Mouse (Mus musculus) embryonic facial prominence, embryonic 14.5 days (tissue): ENCODE data around the gene Rps6kb2. TPM values are rescaled to one million over a fixed set of nuclear protein-coding genes. Genes with fewer than 3 reads are reported as not detected.
A peak's percentile ranks its signal among the peaks of the same experiment; 100 is the strongest.

Source experiments
- ATAC-seq: fragments of 200-750 bp; cut with Nextera tagmentation; 2 replicates; pipeline ENCODE4 v1.8.0; 2017; ENCODE audit warnings: low read depth, moderate number of reproducible peaks, moderate TSS enrichment
- DNase-seq: peaks from one replicate; pipeline ENCODE4 v3.0.0-alpha.2; 2015; ENCODE audit warnings: low spot score
- H3K27ac ChIP-seq: fragments of 300-500 bp; sonication (generic); replicated peaks from 2 replicates; pipeline ENCODE4 v1.5.1; 2014; ENCODE audit warnings: low read depth, mild to moderate bottlenecking, low read length, moderate library complexity
- H3K27me3 ChIP-seq: fragments of 300-500 bp; sonication (generic); replicated peaks from 2 replicates; pipeline ENCODE4 v1.6.1; 2014; ENCODE audit warnings: low read length; ENCODE audit not compliant: control insufficient read depth, insufficient read depth
- H3K36me3 ChIP-seq: fragments of 300-500 bp; sonication (generic); 2 replicates; pipeline ENCODE4 v1.6.1; 2014; ENCODE audit warnings: low read length, mixed read lengths; ENCODE audit not compliant: control insufficient read depth, insufficient read depth
- H3K4me1 ChIP-seq: fragments of 300-500 bp; sonication (generic); 2 replicates; pipeline ENCODE4 v1.6.1; 2014; ENCODE audit warnings: antibody characterized with exemption, low read length; ENCODE audit not compliant: control insufficient read depth, insufficient read depth
- H3K4me2 ChIP-seq: fragments of 300-500 bp; sonication (generic); 2 replicates; pipeline ENCODE4 v1.6.1; 2014; ENCODE audit warnings: low read depth, mild to moderate bottlenecking, low read length, moderate library complexity, mixed read lengths
- H3K4me3 ChIP-seq: fragments of 300-500 bp; sonication (generic); 2 replicates; pipeline ENCODE4 v1.5.1; 2014; ENCODE audit warnings: low read depth, mild to moderate bottlenecking, low read length
- H3K9ac ChIP-seq: fragments of 300-500 bp; sonication (generic); 2 replicates; pipeline ENCODE4 v1.6.1; 2014; ENCODE audit warnings: low read depth, mild to moderate bottlenecking, low read length, moderate library complexity, mixed read lengths
- H3K9me3 ChIP-seq: fragments of 300-500 bp; sonication (generic); 2 replicates; pipeline ENCODE4 v1.6.1; 2016; ENCODE audit warnings: low read length; ENCODE audit not compliant: control insufficient read depth
- WGBS: fragments of 180-500 bp; shearing (Covaris S2); extraction: QIAGEN DNeasy Blood & Tissue Kit; methylation state at CpG from one replicate; pipeline ENCODE4 v1.1.7; 2014; 5-methylcytosine and 5-hydroxymethylcytosine counted together
- polyA plus RNA-seq: library from polyadenylated mRNA; unstranded; fragments of >200 nt; fragmentation: Nextera tagmentation; extraction: Ambion mirVana; gene quantifications from 2 replicates; pipeline ENCODE4 v1.2.1, GENCODE M21; 2014

Gene Rps6kb2
- polyA plus RNA-seq, 1 experiment from 2014 or later: 34.1 TPM

- Histone ChIP-seq H3K36me3 (peaks cover 38% of the 10 kb centered on the region), H3K27ac (peak within 1 kb of the TSS; percentile 58; the same call in 1 of the 2 replicates), H3K4me3 (peak within 1 kb of the TSS; percentile 61), H3K9me3 (no peaks in the 10 kb centered on the region), H3K4me1 (peaks cover 14% of the 10 kb centered on the region), H3K9ac (peak within 1 kb of the TSS; percentile 74), H3K27me3 (no peaks in the 10 kb centered on the region), H3K4me2 (peak within 1 kb of the TSS; percentile 92)
- DNase-seq: peak; percentile 99
- 0% methylated on average over 33 of the region's 34 CpGs for WGBS
- peak; percentile 77 for ATAC-seq
Measured at GRCm38 (mm10) chr19:4201291-4201909, 38.2 kb upstream of the Rps6kb2 start, which contains the start of gene Rad9a. Gene Rad9a, minus strand, starts transcription at chr19:4201662.

- WGBS: 58% methylated on average over 3 of the region's 3 CpGs
- DNase-seq: no peak
- ATAC-seq: no peak
- H3K27me3 ChIP-seq: no peaks in the 10 kb centered on the region
- H3K27ac ChIP-seq: no peak overlapping the region
- no peak overlapping the region for H3K9ac ChIP-seq
- peaks cover 23% of the 10 kb centered on the region for H3K4me1 ChIP-seq
- H3K4me3 ChIP-seq: no peak overlapping the region
- no peak overlapping the region for H3K4me2 ChIP-seq
- no peaks in the 10 kb centered on the region for H3K9me3 ChIP-seq
- peaks cover 69% of the 10 kb centered on the region for H3K36me3 ChIP-seq
Measured at GRCm38 (mm10) chr19:4197180-4197579, 34.0 kb upstream of the Rps6kb2 start.

DNA sequence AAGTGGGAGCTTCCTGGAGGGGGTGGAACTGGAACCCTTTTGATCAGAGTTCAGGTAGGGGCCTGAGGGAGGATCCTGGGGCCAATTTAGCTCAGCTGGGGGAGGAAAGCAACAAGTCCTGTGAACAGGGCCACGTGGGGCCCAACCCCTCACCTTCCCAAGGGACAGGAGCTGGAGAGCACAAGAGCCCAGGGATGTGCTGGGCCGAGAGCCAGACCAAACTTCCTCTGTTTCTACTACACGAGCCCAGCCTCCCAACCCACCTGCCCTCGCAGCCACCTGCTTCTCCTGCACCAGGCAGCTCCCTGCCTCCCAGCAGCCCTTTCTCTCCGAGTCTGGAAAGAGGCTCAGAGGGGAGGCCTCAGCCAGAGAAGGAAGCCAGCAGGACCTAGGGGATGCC lies 33.4 kb upstream of the Rps6kb2 start:
- Histone ChIP-seq H3K27ac (no peak overlapping the region), H3K4me3 (no peak overlapping the region), H3K9me3 (no peaks in the 10 kb centered on the region), H3K9ac (no peak overlapping the region), H3K4me2 (no peak overlapping the region), H3K27me3 (no peaks in the 10 kb centered on the region), H3K36me3 (peaks cover 69% of the 10 kb centered on the region), H3K4me1 (peaks cover 19% of the 10 kb centered on the region)
- peak; percentile 74 for DNase-seq
- no peak for ATAC-seq
- 13% methylated on average over 5 of the region's 5 CpGs for WGBS

- no peak overlapping the region for H3K4me2 ChIP-seq
- H3K27ac ChIP-seq: no peak overlapping the region
- no peaks in the 10 kb centered on the region for H3K27me3 ChIP-seq
- peaks cover 69% of the 10 kb centered on the region for H3K36me3 ChIP-seq
- ATAC-seq (no peak), DNase-seq (no peak)
- H3K9me3 ChIP-seq: no peaks in the 10 kb centered on the region
- H3K4me1 ChIP-seq: peaks cover 23% of the 10 kb centered on the region
- 51% methylated on average over 2 of the region's 2 CpGs for WGBS
- no peak overlapping the region for H3K4me3 ChIP-seq
- no peak overlapping the region for H3K9ac ChIP-seq
Measured at GRCm38 (mm10) chr19:4196048-4196447, 32.9 kb upstream of the Rps6kb2 start.

DNA sequence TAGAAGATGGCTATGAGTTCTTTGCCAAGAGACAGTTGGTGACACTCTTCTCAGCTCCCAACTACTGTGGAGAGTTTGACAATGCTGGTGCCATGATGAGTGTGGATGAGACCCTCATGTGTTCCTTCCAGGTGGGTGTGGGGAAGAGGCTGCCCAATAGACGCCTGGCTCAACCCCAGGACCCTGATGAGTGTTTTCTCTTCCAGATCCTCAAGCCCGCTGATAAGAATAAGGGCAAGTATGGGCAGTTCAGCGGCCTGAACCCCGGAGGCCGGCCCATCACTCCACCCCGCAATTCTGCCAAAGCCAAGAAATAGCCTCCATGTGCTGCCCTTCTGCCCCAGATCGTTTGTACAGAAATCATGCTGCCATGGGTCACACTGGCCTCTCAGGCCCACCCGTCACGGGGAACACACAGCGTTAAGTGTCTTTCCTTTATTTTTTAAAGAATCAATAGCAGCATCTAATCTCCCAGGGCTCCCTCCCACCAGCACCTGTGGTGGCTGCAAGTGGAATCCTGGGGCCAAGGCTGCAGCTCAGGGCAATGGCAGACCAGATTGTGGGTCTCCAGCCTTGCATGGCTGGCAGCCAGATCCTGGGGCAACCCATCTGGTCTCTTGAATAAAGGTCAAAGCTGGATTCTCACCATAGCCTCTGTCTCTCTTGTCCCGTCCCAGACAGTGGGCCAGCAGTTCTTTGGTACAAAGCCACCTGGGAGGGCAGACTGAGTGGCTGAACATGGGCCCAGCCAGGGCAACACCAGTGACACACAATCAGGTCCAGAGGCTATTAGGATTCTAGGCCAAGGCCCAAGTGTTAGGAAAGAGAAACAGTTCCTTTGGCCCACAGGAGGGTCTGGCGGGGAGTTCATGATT lies 31.9 kb upstream of the Rps6kb2 start:
- Histone ChIP-seq H3K27me3 (no peaks in the 10 kb centered on the region), H3K4me2 (no peak overlapping the region), H3K4me3 (no peak overlapping the region), H3K4me1 (peaks cover 17% of the 10 kb centered on the region), H3K36me3 (peaks cover 66% of the 10 kb centered on the region), H3K9me3 (no peaks in the 10 kb centered on the region), H3K9ac (no peak overlapping the region; the same call in 1 of the 2 replicates), H3K27ac (no peak overlapping the region)
- WGBS: 81% methylated on average over 12 of the region's 12 CpGs
- ATAC-seq (no peak), DNase-seq (no peak)

- Histone ChIP-seq H3K36me3 (peaks cover 58% of the 10 kb centered on the region), H3K4me1 (peaks cover 17% of the 10 kb centered on the region), H3K27ac (no peak overlapping the region), H3K27me3 (no peaks in the 10 kb centered on the region), H3K9ac (peak overlapping the region; percentile 6; the same call in 1 of the 2 replicates), H3K4me3 (no peak overlapping the region), H3K4me2 (no peak overlapping the region), H3K9me3 (no peaks in the 10 kb centered on the region)
- 87% methylated on average over 8 of the region's 8 CpGs for WGBS
- no peak for DNase-seq
- ATAC-seq: no peak
Measured at GRCm38 (mm10) chr19:4194021-4194724, 31.0 kb upstream of the Rps6kb2 start.

GRCm38 (mm10) chr19:4193129-4193528 lies 30.0 kb upstream of the Rps6kb2 start:
- H3K4me1 ChIP-seq: peaks cover 17% of the 10 kb centered on the region
- peak overlapping the region; percentile 96 for H3K9ac ChIP-seq
- DNase-seq (no peak), ATAC-seq (no peak)
- H3K27me3 ChIP-seq: no peaks in the 10 kb centered on the region
- H3K27ac ChIP-seq: no peak overlapping the region
- no peaks in the 10 kb centered on the region for H3K9me3 ChIP-seq
- peak overlapping the region; percentile 91 for H3K4me2 ChIP-seq
- WGBS: 64% methylated on average over 6 of the region's 6 CpGs
- peaks cover 47% of the 10 kb centered on the region for H3K36me3 ChIP-seq
- H3K4me3 ChIP-seq: peak overlapping the region; percentile 94

GRCm38 (mm10) chr19:4192251-4192985 lies 29.3 kb upstream of the Rps6kb2 start:
- H3K4me1 ChIP-seq: peaks cover 17% of the 10 kb centered on the region
- ATAC-seq (peak; percentile 45; the same call in 1 of the 2 replicates), DNase-seq (peak; percentile 53)
- peak overlapping the region; percentile 91 for H3K27ac ChIP-seq
- peak overlapping the region; percentile 94 for H3K4me3 ChIP-seq
- H3K36me3 ChIP-seq: peaks cover 42% of the 10 kb centered on the region
- under 1% methylated on average over 20 of the region's 52 CpGs for WGBS
- no peaks in the 10 kb centered on the region for H3K9me3 ChIP-seq
- H3K9ac ChIP-seq: peak overlapping the region; percentile 96
- no peaks in the 10 kb centered on the region for H3K27me3 ChIP-seq
- peak overlapping the region; percentile 91 for H3K4me2 ChIP-seq
